Mouse (Mus musculus) forebrain, embryonic 14.5 days (tissue): ENCODE measurements around the gene Foxa3. TPM values are rescaled to one million over a fixed set of nuclear protein-coding genes. Genes with fewer than 3 reads are reported as not detected.

Source experiments
- ATAC-seq: fragments of 200-750 bp; cut with Nextera tagmentation; 2 replicates; pipeline ENCODE4 v1.8.0; 2017; ENCODE audit warnings: mild to moderate bottlenecking, moderate library complexity
- DNase-seq: peaks from one replicate; pipeline ENCODE4 v3.0.0-alpha.2; 2015; ENCODE audit warnings: low spot score
- H3K27ac ChIP-seq: fragments of 300-500 bp; sonication (generic); 2 replicates; pipeline ENCODE4 v1.5.1; 2014; ENCODE audit warnings: low read depth, mild to moderate bottlenecking, control low read depth, low read length, moderate library complexity
- H3K27me3 ChIP-seq: fragments of 300-500 bp; sonication (generic); replicated peaks from 2 replicates; pipeline ENCODE4 v1.6.1; 2014; ENCODE audit warnings: low read length, control low read depth, mixed read lengths; ENCODE audit not compliant: control insufficient read depth, insufficient read depth
- H3K36me3 ChIP-seq: fragments of 300-500 bp; sonication (generic); 2 replicates; pipeline ENCODE4 v1.6.1; 2014; ENCODE audit warnings: low read length, control low read depth; ENCODE audit not compliant: control insufficient read depth, insufficient read depth
- H3K4me1 ChIP-seq: fragments of 300-500 bp; sonication (generic); 2 replicates; pipeline ENCODE4 v1.6.1; 2014; ENCODE audit warnings: antibody characterized with exemption, low read length, control low read depth; ENCODE audit not compliant: control insufficient read depth, insufficient read depth
- H3K4me2 ChIP-seq: fragments of 300-500 bp; sonication (generic); 2 replicates; pipeline ENCODE4 v1.6.1; 2014; ENCODE audit warnings: mild to moderate bottlenecking, control low read depth, low read length
- H3K4me3 ChIP-seq: fragments of 300-500 bp; sonication (generic); 2 replicates; pipeline ENCODE4 v1.5.1; 2014; ENCODE audit warnings: low read depth, low read length, control low read depth
- H3K9ac ChIP-seq: fragments of 300-500 bp; sonication (generic); 2 replicates; pipeline ENCODE4 v1.6.1; 2014; ENCODE audit warnings: mild to moderate bottlenecking, low read length, control low read depth, moderate library complexity
- H3K9me3 ChIP-seq: fragments of 300-500 bp; sonication (generic); replicated peaks from 2 replicates; pipeline ENCODE4 v1.6.1; 2016; ENCODE audit warnings: low read length, control low read depth, mixed read lengths; ENCODE audit not compliant: control insufficient read depth
- whole genome bisulfite sequencing: fragments of 180-500 bp; shearing (Covaris S2); extraction: QIAGEN DNeasy Blood & Tissue Kit; methylation state at CpG from one replicate; pipeline ENCODE4 v1.1.7; 2014; 5-methylcytosine and 5-hydroxymethylcytosine counted together
- polyA plus RNA-seq: library from polyadenylated mRNA; unstranded; fragments of >200 nt; fragmentation: Nextera tagmentation; extraction: Ambion mirVana; gene quantifications from 2 replicates; pipeline ENCODE4 v1.2.1, GENCODE M21; 2014

The Foxa3 gene
- polyA plus RNA-seq, 1 experiment from 2014 or later = not detected

DNA sequence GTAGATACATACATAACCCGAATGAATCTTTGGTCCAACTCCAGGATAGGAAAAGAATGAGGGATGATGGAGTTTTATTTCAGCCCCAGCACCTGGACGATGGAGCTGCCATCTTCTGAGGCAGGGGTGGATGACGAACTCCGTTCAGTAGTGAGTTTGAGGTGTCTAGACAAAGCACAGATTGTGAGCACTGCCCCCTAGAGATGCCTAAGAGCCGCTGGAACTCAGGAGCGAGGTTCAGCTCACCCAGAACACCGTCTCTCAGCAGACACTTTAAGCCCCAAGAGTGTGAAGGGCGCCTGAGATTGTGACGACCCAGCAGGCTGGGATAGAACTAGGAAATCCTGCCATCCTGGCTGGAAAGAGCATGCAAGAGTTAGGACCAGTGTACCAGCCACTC is 24.5 kb downstream of the Foxa3 start:
- Histone ChIP-seq H3K9ac (peak overlapping the region; percentile 13; the same call in 1 of the 2 replicates), H3K4me1 (no peaks in the 10 kb centered on the region), H3K4me3 (no peak overlapping the region), H3K9me3 (no peaks in the 10 kb centered on the region), H3K27me3 (no peaks in the 10 kb centered on the region), H3K4me2 (no peak overlapping the region), H3K36me3 (no peaks in the 10 kb centered on the region), H3K27ac (no peak overlapping the region)
- ATAC-seq (no peak), DNase-seq (peak; percentile 36)
- WGBS = 30% methylated on average over 9 of the region's 9 CpGs

DNA sequence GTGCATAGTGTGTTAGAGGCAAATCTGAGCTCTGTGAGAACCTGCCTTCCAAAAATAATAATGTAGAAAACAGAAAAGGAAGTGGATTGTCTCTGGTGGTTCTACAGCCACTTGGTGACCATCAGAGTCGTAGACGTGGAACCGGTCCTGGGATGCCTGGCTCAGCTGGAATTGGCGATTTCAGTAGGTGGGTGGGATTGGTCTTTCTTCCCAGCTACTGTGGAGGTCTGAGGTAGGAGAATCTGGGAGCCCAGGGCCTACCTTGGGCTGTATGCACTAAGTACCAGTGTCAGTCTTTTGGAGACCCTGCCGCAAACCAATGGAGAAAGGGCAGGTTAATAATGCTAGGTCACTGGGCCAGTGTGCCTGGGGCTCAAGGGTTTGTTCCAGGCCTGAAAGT is 30.3 kb downstream of the Foxa3 start:
- Histone ChIP-seq H3K36me3 (no peaks in the 10 kb centered on the region), H3K27me3 (0 out of 2 replicates have a peak, but pooled peaks cover 6% of the 10 kb centered on the region), H3K4me2 (peak overlapping the region; percentile 87), H3K4me1 (peaks cover 8% of the 10 kb centered on the region; the same call in 1 of the 2 replicates), H3K4me3 (peak overlapping the region; percentile 52; the same call in 1 of the 2 replicates), H3K9ac (no peak overlapping the region), H3K27ac (no peak overlapping the region), H3K9me3 (no peaks in the 10 kb centered on the region)
- DNase-seq (no peak), ATAC-seq (no peak)
- WGBS = 91% methylated on average over 5 of the region's 5 CpGs

DNA sequence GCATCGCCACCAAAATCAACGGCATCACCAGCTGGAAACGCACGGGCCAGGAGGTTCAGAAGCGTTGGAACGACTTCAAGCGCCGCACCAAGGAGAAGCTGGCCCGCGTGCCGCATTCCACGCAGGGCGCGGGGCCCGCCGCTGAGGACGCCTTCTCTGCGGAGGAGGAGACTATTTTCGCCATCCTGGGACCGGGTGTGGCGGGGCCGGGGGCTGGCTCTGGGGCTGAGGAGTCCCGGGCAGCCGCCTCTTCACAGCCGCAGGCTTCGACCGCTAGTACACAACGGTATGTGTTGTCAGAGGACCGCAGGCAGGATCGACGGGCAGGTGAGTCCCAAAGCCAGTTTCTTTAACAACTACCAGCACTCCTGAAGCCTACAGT is 31.1 kb downstream of the Foxa3 start:
- Histone ChIP-seq H3K36me3 (no peaks in the 10 kb centered on the region), H3K27me3 (0 out of 2 replicates have a peak, but pooled peaks cover 6% of the 10 kb centered on the region), H3K9ac (peak overlapping the region; percentile 69), H3K4me3 (peak overlapping the region; percentile 52), H3K27ac (no peak overlapping the region), H3K4me2 (peak overlapping the region; percentile 87), H3K9me3 (no peaks in the 10 kb centered on the region), H3K4me1 (peaks cover 8% of the 10 kb centered on the region; the same call in 1 of the 2 replicates)
- 2% methylated on average over 30 of the region's 31 CpGs for WGBS
- DNase-seq = peak; percentile 27
- no peak for ATAC-seq

DNA sequence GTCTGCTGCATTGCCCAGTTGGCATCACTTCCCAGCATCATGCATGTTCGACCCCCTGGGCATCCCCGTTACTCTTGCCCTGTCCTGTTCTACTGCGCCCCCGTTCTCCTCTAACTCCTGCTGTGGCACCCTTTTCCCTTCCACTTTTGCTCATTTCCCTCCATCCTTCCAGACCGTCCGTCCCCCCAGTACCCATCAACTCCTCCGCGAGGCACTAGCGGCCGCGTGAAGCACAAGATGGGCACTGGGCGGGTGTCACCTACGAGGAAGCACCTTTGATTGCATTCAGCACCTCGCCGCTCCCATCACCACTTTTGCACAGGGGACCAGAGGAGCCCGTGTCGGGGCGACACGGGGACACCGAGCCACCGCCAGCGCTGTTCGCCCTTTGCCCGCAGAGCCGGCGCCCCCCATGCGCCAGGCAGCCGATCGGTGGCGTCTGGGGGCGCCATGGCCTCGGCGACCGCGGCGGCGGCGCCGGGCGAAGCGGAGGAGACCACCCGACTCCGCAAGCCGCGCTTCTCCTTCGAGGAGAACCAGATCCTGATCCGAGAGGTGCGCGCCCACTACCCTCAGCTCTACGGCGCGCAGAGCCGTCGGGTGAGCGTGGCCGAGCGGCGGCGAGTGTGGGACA is 31.6 kb downstream of the Foxa3 start:
- H3K36me3 ChIP-seq = no peaks in the 10 kb centered on the region
- H3K4me1 ChIP-seq = peaks cover 8% of the 10 kb centered on the region; the same call in 1 of the 2 replicates
- under 1% methylated on average over 50 of the region's 59 CpGs for WGBS
- ATAC-seq (no peak), DNase-seq (peak; percentile 35)
- H3K9ac ChIP-seq = peak overlapping the region; percentile 69
- H3K27ac ChIP-seq = no peak overlapping the region
- 0 out of 2 replicates have a peak, but pooled peaks cover 6% of the 10 kb centered on the region for H3K27me3 ChIP-seq
- peak overlapping the region; percentile 52 for H3K4me3 ChIP-seq
- H3K9me3 ChIP-seq = no peaks in the 10 kb centered on the region
- H3K4me2 ChIP-seq = peak overlapping the region; percentile 87

DNA sequence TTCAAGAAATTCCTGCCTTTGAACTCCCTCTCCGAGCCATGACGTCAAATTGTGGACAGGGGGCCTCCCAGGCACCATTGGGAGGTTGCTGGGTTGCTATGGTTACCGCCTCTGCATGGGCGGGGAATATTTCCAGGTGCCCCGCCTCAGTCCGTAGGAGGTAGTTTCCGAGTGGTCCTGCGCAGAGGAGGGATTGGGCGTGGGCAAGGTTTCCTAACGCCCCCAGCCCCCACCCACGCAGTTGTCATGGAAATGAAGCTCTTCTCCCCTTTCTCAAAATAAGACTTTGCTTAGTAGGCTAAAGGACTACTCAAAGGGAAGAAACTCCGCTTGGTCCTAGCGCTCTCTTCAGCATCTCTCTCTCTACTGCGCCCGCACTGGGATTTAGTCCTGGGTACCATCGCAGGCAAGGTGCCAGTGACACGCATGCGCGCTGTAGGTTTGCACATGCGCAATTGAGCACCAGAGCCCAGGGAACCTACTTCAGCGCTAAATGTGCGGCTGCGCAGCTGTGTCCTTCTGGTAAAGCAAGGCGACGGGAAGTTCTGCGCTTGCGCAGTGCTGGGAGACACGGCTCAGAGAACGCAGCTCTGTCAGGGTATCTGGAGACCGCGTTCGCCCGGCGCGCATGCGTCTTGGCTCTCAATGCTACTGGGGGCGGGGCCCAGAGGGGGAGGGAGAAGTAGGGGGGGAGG is 32.6 kb downstream of the Foxa3 start, which contains the start of gene Mypop:
Gene Mypop, plus strand, starts transcription at position 645 of the 695 bp plus-strand sequence.
- ATAC-seq = peak; percentile 95
- no peaks in the 10 kb centered on the region for H3K36me3 ChIP-seq
- peak; percentile 100 for DNase-seq
- H3K9me3 ChIP-seq = no peaks in the 10 kb centered on the region
- H3K4me3 ChIP-seq = peak within 1 kb of the TSS; percentile 52
- H3K4me1 ChIP-seq = peaks cover 8% of the 10 kb centered on the region; the same call in 1 of the 2 replicates
- under 1% methylated on average over 37 of the region's 37 CpGs for WGBS
- peak within 1 kb of the TSS; percentile 94 for H3K27ac ChIP-seq
- H3K9ac ChIP-seq = peak within 1 kb of the TSS; percentile 69
- peak within 1 kb of the TSS; percentile 87 for H3K4me2 ChIP-seq
- H3K27me3 ChIP-seq = 0 out of 2 replicates have a peak, but pooled peaks cover 6% of the 10 kb centered on the region

DNA sequence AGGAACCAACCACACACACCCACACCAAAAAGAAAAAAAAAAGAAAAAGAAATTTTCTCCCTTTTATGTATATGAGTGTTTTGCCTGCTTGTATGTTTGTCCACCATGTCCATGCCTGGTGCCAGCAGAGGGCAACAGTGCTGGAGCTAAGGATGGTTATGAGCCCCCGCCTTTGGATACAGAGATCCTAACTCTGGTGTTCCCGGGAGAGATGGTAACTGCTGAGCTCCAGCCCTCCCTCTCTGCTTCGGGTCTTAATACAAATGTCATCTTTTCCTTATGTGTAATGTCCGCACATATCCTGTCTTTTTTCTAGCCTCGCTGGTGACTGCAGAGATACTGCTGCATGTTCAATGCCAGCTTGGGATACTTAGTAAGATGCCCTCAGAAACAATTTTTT is 33.3 kb downstream of the Foxa3 start:
- Histone ChIP-seq H3K4me3 (peak overlapping the region; percentile 52), H3K4me1 (peaks cover 8% of the 10 kb centered on the region; the same call in 1 of the 2 replicates), H3K27me3 (0 out of 2 replicates have a peak, but pooled peaks cover 6% of the 10 kb centered on the region), H3K9ac (peak overlapping the region; percentile 56), H3K4me2 (peak overlapping the region; percentile 87), H3K9me3 (no peaks in the 10 kb centered on the region), H3K36me3 (no peaks in the 10 kb centered on the region), H3K27ac (peak overlapping the region; percentile 94)
- ATAC-seq (no peak), DNase-seq (peak; percentile 51)
- WGBS = 12% methylated on average over 5 of the region's 5 CpGs

DNA sequence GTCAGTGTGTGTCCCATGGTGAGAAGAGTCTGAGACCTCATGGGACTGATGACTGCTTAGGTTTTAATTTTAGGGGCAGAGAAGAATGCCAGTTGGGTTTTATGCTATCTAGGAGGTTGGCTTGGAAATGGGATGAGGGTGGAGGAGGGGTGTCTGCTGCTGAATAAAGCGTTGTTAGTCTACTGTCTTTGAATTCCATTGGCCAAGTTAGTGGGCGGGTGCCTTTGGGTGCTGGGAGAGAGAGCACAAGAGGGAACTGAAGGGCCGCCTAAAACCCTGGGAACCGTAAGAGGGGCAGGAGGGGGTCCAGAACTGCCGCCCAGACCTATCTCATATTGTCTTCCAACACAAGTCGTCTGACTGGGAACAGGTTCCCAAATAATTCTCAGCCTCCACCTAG is 34.6 kb downstream of the Foxa3 start:
- Histone ChIP-seq H3K4me3 (no peak overlapping the region), H3K36me3 (no peaks in the 10 kb centered on the region), H3K9me3 (no peaks in the 10 kb centered on the region), H3K4me2 (no peak overlapping the region), H3K27me3 (0 out of 2 replicates have a peak, but pooled peaks cover 6% of the 10 kb centered on the region), H3K9ac (no peak overlapping the region), H3K27ac (no peak overlapping the region), H3K4me1 (peaks cover 8% of the 10 kb centered on the region; the same call in 1 of the 2 replicates)
- DNase-seq (no peak), ATAC-seq (no peak)
- 76% methylated on average over 6 of the region's 6 CpGs for WGBS

DNA sequence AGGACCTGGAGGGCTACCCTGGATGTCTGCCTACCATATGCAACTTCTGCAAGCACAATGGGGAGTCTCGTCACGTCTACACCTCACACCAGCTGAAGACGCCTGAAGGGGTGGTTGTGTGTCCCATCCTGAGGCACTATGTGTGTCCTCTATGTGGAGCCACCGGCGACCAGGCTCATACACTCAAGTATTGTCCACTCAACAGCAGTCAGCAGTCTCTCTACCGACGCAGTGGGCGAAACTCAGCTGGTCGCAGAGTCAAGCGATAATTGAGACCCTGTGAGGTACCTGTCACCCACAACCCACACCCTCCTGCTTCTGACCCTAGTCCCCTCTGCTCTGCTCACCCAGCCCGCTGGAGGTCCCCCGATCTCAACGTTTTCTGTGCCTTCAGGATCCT is 35.6 kb downstream of the Foxa3 start:
- H3K9ac ChIP-seq = no peak overlapping the region
- WGBS = 80% methylated on average over 13 of the region's 13 CpGs
- H3K27ac ChIP-seq = no peak overlapping the region
- no peak overlapping the region for H3K4me3 ChIP-seq
- ATAC-seq (no peak), DNase-seq (no peak)
- peaks cover 4% of the 10 kb centered on the region; the same call in 1 of the 2 replicates for H3K4me1 ChIP-seq
- H3K27me3 ChIP-seq = 0 out of 2 replicates have a peak, but pooled peaks cover 6% of the 10 kb centered on the region
- H3K36me3 ChIP-seq = no peaks in the 10 kb centered on the region
- H3K9me3 ChIP-seq = no peaks in the 10 kb centered on the region
- H3K4me2 ChIP-seq = no peak overlapping the region
